Mouse (Mus musculus) cerebellum, adult 11-12 months (tissue): ENCODE data around the gene Mgst3.
"Not testable (repeated sequence)": the region's sequence is repeated elsewhere in the genome, so short reads cannot be mapped to it uniquely, and the experiment has no call there.

Experiments used
- DNase-seq: peaks from one replicate; pipeline ENCODE4 v3.0.0; 2022

Mgst3 gene

GRCm38 (mm10) chr1:167357387-167357786, 36.3 kb downstream of the Mgst3 start:
- no peak for DNase-seq

GRCm38 (mm10) chr1:167352403-167352802, 41.2 kb downstream of the Mgst3 start:
- DNase-seq = no peak

GRCm38 (mm10) chr1:167350597-167351415, 42.8 kb downstream of the Mgst3 start:
- DNase-seq = no peak

GRCm38 (mm10) chr1:167349815-167350596, 43.6 kb downstream of the Mgst3 start, which contains the start of gene Aldh9a1:
Gene Aldh9a1, plus strand, starts transcription at chr1:167349991.
- peak; percentile 91 for DNase-seq

- DNase-seq = peak; percentile 23
These were observed 44.4 kb downstream of the Mgst3 start for GRCm38 (mm10) chr1:167349206-167349605.

GRCm38 (mm10) chr1:167345994-167346520, 47.6 kb downstream of the Mgst3 start:
- not testable (repeated sequence) for DNase-seq

- no peak for DNase-seq
These were observed 50.8 kb downstream of the Mgst3 start for GRCm38 (mm10) chr1:167342831-167343230.

- no peak for DNase-seq
These were observed 52.6 kb downstream of the Mgst3 start for GRCm38 (mm10) chr1:167340910-167341528.

GRCm38 (mm10) chr1:167340111-167340787, 53.4 kb downstream of the Mgst3 start:
- DNase-seq = peak; percentile 14

- DNase-seq = peak; percentile 60
These were observed 54.4 kb downstream of the Mgst3 start for GRCm38 (mm10) chr1:167339177-167339781.

GRCm38 (mm10) chr1:167337463-167338095, 56.1 kb downstream of the Mgst3 start:
- DNase-seq = peak; percentile 79

- DNase-seq = no peak
These were observed 57.2 kb downstream of the Mgst3 start for GRCm38 (mm10) chr1:167336398-167336797.

- DNase-seq = no peak
These were observed 62.5 kb downstream of the Mgst3 start for GRCm38 (mm10) chr1:167331106-167331505.

- DNase-seq = no peak
These were observed 64.9 kb downstream of the Mgst3 start for GRCm38 (mm10) chr1:167328776-167329175.
